Mouse (Mus musculus) embryonic stem cell, embryonic (primary cell): ENCODE data around the gene Psg23.
"Not testable (repeated sequence)": the region's sequence is repeated elsewhere in the genome, so short reads cannot be mapped to it uniquely, and the experiment has no call there.

Source experiments
- CTCF ChIA-PET, 4 experiments: fragments of 300-600 bp in 2 of 4; fragments of 350-600 bp in 2 of 4; sonication (Branson Sonifier 250); formaldehyde crosslinking; loops; one replicate each; lab custom pipeline; 2022; ENCODE audit warnings: inconsistent platforms in 2 of 4; lab: Charles Lee
- POLR2A ChIA-PET, 4 experiments: fragments of 300-600 bp in 2 of 4; fragments of 350-600 bp in 2 of 4; sonication (Branson Sonifier 250); formaldehyde crosslinking; loops; one replicate each; lab custom pipeline; 2022; ENCODE audit warnings: antibody characterized with exemption in 4 of 4, inconsistent platforms in 1 of 4; lab: Charles Lee

Psg23 gene

DNA sequence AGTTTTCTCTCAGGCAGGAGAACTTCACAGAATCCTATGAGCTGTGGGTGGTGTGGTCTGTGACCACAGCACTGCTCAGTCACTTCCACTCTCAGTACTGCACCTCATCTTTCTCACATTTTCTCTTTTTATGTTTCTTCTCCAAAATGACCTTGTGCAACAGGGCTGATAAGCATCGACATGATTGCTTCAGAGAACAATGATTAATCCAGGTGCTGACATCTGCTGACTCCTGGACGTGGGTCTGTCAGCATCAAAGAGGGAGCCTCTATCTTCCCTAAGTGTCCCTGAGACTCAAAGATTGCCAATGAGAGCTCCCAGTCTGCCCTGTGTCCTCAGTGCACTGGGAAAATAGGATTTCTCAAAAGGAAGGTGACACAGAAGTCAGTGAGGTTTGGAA lies at the start of gene Psg23:
Gene Psg23, minus strand, starts transcription at position 101 of the 400 bp plus-strand sequence.
- CTCF ChIA-PET, POLR2A ChIA-PET: not testable (repeated sequence)

DNA sequence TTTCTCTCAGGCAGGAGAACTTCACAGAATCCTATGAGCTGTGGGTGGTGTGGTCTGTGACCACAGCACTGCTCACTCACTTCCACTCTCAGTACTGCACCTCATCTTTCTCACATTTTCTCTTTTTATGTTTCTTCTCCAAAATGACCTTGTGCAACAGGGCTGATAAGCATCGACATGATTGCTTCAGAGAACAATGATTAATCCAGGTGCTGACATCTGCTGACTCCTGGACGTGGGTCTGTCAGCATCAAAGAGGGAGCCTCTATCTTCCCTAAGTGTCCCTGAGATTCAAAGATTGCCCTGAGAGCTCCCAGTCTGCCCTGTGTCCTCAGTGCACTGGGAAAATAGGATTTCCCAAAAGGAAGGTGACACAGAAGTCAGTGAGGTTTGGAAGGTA lies 40.3 kb upstream of the Psg23 start, which contains the start of gene Psg21:
Gene Psg21, minus strand, starts transcription at position 101 of the 400 bp plus-strand sequence.
- POLR2A ChIA-PET: not testable (repeated sequence)
- CTCF ChIA-PET: interaction anchor here in 1 of 4 experiments (0.6 kb wide), 1 partner anchor 725 kb away, joined by 3 read pairs; no protein-coding TSS in a partner anchor

GRCm38 (mm10) chr7:18626921-18627320 lies 10.6 kb upstream of the Psg23 start:
- CTCF ChIA-PET, POLR2A ChIA-PET: not testable (repeated sequence)

DNA sequence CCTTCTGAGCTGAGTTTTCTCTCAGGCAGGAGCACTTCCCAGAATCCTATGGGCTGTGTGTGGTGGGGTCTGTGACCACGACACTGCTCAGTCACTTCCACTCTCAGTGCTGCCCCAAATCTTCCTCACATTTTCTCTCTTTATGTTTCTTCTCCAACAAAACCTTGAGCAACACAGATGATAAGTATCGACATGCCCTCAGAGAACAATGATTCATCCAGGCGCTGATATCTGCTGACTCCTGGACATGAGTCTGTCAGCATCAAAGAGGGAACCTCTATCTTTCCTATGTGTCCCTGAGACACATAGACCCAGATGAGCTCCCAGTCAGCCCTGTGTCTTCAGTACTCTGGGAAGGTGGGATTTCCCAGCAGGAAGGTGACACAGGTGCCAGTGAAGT lies 49.1 kb downstream of the Psg23 start, which contains the start of gene Psg27:
Gene Psg27, minus strand, starts transcription at position 101 of the 400 bp plus-strand sequence.
- ChIA-PET CTCF (no interaction called here), POLR2A (no interaction called here)

DNA sequence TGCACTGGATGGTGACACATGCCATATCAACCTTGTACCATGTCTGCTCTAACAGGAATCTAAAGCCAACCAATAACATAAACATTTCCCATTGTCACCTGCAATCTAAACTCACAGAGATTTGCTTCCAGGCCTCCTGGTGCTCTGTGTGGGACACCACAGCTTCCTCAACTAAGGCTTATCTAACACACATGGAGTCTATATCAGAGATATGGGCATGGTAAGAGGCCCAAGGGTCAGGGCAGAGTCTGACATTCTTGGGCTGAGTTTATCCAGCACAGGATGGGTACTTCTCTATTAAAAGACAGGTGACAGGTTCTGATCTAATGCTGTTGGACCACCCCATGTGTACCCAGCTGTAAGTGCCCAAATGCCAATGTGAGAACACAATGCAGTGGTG lies 56.5 kb downstream of the Psg23 start:
- ChIA-PET POLR2A (no interaction called here), CTCF (no interaction called here)
